Mouse (Mus musculus) ovary, postnatal 10 days (tissue): Measurements from ENCODE around the gene Glod5.

Source experiments
- DNase-seq: peaks from one replicate; pipeline ENCODE4 v3.0.0; 2022; ENCODE audit warnings: low spot score

Gene Glod5

GRCm38 (mm10) chrX:7968226-7968625, 50.1 kb downstream of the Glod5 start:
- no peak for DNase-seq

GRCm38 (mm10) chrX:7967596-7968201, 50.6 kb downstream of the Glod5 start:
- DNase-seq, result no peak

GRCm38 (mm10) chrX:7966161-7966560, 52.1 kb downstream of the Glod5 start:
- no peak for DNase-seq

GRCm38 (mm10) chrX:7963829-7964626, 54.3 kb downstream of the Glod5 start:
- no peak for DNase-seq

GRCm38 (mm10) chrX:7958868-7959267, 59.4 kb downstream of the Glod5 start:
- DNase-seq, result no peak
